Mouse (Mus musculus) midbrain, embryonic 10.5 days (tissue): ENCODE measurements around the gene Gpr39. TPM values are rescaled to one million over a fixed set of nuclear protein-coding genes. Genes with fewer than 3 reads are reported as not detected.

ENCODE experiments used
- DNase-seq: peaks from one replicate; pipeline ENCODE4 v3.0.0-alpha.2; 2017; ENCODE audit warnings: low spot score
- H3K27ac ChIP-seq: fragments of 300-500 bp; sonication (generic); replicated peaks from 2 replicates; pipeline ENCODE4 v1.5.1; 2016; ENCODE audit warnings: mild to moderate bottlenecking
- H3K27me3 ChIP-seq: fragments of 300-500 bp; sonication (generic); 2 replicates; pipeline ENCODE4 v1.6.1; 2016; ENCODE audit warnings: low read depth, mild to moderate bottlenecking; ENCODE audit not compliant: poor library complexity, severe bottlenecking
- H3K36me3 ChIP-seq: fragments of 300-500 bp; sonication (generic); 2 replicates; pipeline ENCODE4 v1.6.1; 2016; ENCODE audit warnings: mild to moderate bottlenecking, moderate library complexity
- H3K4me1 ChIP-seq: fragments of 300-500 bp; sonication (generic); 2 replicates; pipeline ENCODE4 v1.6.1; 2016
- H3K4me3 ChIP-seq: fragments of 300-500 bp; sonication (generic); 2 replicates; pipeline ENCODE4 v1.5.1; 2016; ENCODE audit warnings: mild to moderate bottlenecking, moderate library complexity
- H3K9me3 ChIP-seq: fragments of 300-500 bp; sonication (generic); replicated peaks from 2 replicates; pipeline ENCODE4 v1.6.1; 2016; ENCODE audit warnings: mild to moderate bottlenecking
- WGBS: fragments of 180-500 bp; shearing (Covaris S2); methylation state at CpG from one replicate; pipeline ENCODE4 v1.1.7; 2016; 5-methylcytosine and 5-hydroxymethylcytosine counted together
- polyA plus RNA-seq: library from polyadenylated mRNA; unstranded; fragments of >200 nt; fragmentation: Nextera tagmentation; extraction: Ambion mirVana; gene quantifications from 2 replicates; pipeline ENCODE4 v1.2.1, GENCODE M21; 2016

Gpr39 gene
- polyA plus RNA-seq, 1 experiment from 2014 or later, result not detected

- DNase-seq, result no peak
- Histone ChIP-seq H3K4me3 (no peak overlapping the region), H3K9me3 (no peaks in the 10 kb centered on the region), H3K36me3 (no peaks in the 10 kb centered on the region), H3K4me1 (no peaks in the 10 kb centered on the region), H3K27ac (no peak overlapping the region), H3K27me3 (no peaks in the 10 kb centered on the region)
- 80% methylated on average over 5 of the region's 5 CpGs for WGBS
Observed at GRCm38 (mm10) chr1:125665127-125665637, 11.6 kb upstream of the Gpr39 start.

GRCm38 (mm10) chr1:125669035-125669434 lies 7.8 kb upstream of the Gpr39 start:
- no peak for DNase-seq
- no peaks in the 10 kb centered on the region for H3K9me3 ChIP-seq
- H3K4me3 ChIP-seq, result no peak overlapping the region
- WGBS, result 83% methylated on average over 5 of the region's 5 CpGs
- no peaks in the 10 kb centered on the region for H3K36me3 ChIP-seq
- no peaks in the 10 kb centered on the region for H3K4me1 ChIP-seq
- no peaks in the 10 kb centered on the region for H3K27me3 ChIP-seq
- no peak overlapping the region for H3K27ac ChIP-seq

- DNase-seq, result no peak
- WGBS, result 91% methylated on average over 1 of the region's 1 CpGs
- Histone ChIP-seq H3K4me3 (no peak overlapping the region), H3K27me3 (no peaks in the 10 kb centered on the region), H3K4me1 (no peaks in the 10 kb centered on the region), H3K27ac (no peak overlapping the region), H3K36me3 (no peaks in the 10 kb centered on the region), H3K9me3 (no peaks in the 10 kb centered on the region)
Observed at GRCm38 (mm10) chr1:125675186-125675585, 1.6 kb upstream of the Gpr39 start.

GRCm38 (mm10) chr1:125677286-125677685 lies 491 bp downstream of the Gpr39 start:
- WGBS, result 94% methylated on average over 5 of the region's 5 CpGs
- Histone ChIP-seq H3K27ac (no peak overlapping the region), H3K4me3 (no peak overlapping the region), H3K27me3 (no peaks in the 10 kb centered on the region), H3K9me3 (no peaks in the 10 kb centered on the region), H3K4me1 (no peaks in the 10 kb centered on the region), H3K36me3 (no peaks in the 10 kb centered on the region)
- DNase-seq, result no peak

GRCm38 (mm10) chr1:125679522-125680077 lies 2.8 kb downstream of the Gpr39 start:
- no peaks in the 10 kb centered on the region for H3K27me3 ChIP-seq
- H3K4me3 ChIP-seq, result no peak overlapping the region
- no peaks in the 10 kb centered on the region for H3K9me3 ChIP-seq
- DNase-seq, result no peak
- no peak overlapping the region for H3K27ac ChIP-seq
- H3K36me3 ChIP-seq, result no peaks in the 10 kb centered on the region
- no peaks in the 10 kb centered on the region for H3K4me1 ChIP-seq
- WGBS, result 86% methylated on average over 4 of the region's 4 CpGs

GRCm38 (mm10) chr1:125684423-125684822 lies 7.6 kb downstream of the Gpr39 start:
- WGBS, result 85% methylated on average over 3 of the region's 3 CpGs
- Histone ChIP-seq H3K27me3 (no peaks in the 10 kb centered on the region), H3K36me3 (no peaks in the 10 kb centered on the region), H3K4me1 (no peaks in the 10 kb centered on the region), H3K27ac (no peak overlapping the region), H3K9me3 (no peaks in the 10 kb centered on the region), H3K4me3 (no peak overlapping the region)
- DNase-seq, result no peak

- no peaks in the 10 kb centered on the region for H3K9me3 ChIP-seq
- H3K27ac ChIP-seq, result no peak overlapping the region
- no peak for DNase-seq
- H3K4me1 ChIP-seq, result no peaks in the 10 kb centered on the region
- H3K4me3 ChIP-seq, result no peak overlapping the region
- WGBS, result 92% methylated on average over 1 of the region's 1 CpGs
- no peaks in the 10 kb centered on the region for H3K36me3 ChIP-seq
- H3K27me3 ChIP-seq, result no peaks in the 10 kb centered on the region
Observed at GRCm38 (mm10) chr1:125685304-125685703, 8.5 kb downstream of the Gpr39 start.

GRCm38 (mm10) chr1:125687701-125688420 lies 11.1 kb downstream of the Gpr39 start:
- no peaks in the 10 kb centered on the region for H3K27me3 ChIP-seq
- no peak overlapping the region for H3K4me3 ChIP-seq
- no peaks in the 10 kb centered on the region for H3K9me3 ChIP-seq
- H3K36me3 ChIP-seq, result no peaks in the 10 kb centered on the region
- no peak overlapping the region for H3K27ac ChIP-seq
- no peaks in the 10 kb centered on the region for H3K4me1 ChIP-seq
- no peak for DNase-seq
- 87% methylated on average over 13 of the region's 13 CpGs for WGBS

GRCm38 (mm10) chr1:125693541-125693940 lies 16.7 kb downstream of the Gpr39 start:
- no peak overlapping the region for H3K4me3 ChIP-seq
- no peaks in the 10 kb centered on the region for H3K9me3 ChIP-seq
- H3K4me1 ChIP-seq, result no peaks in the 10 kb centered on the region
- DNase-seq, result no peak
- H3K27me3 ChIP-seq, result no peaks in the 10 kb centered on the region
- no peaks in the 10 kb centered on the region for H3K36me3 ChIP-seq
- no peak overlapping the region for H3K27ac ChIP-seq

- H3K4me3 ChIP-seq, result no peak overlapping the region
- no peaks in the 10 kb centered on the region for H3K36me3 ChIP-seq
- no peaks in the 10 kb centered on the region for H3K27me3 ChIP-seq
- H3K4me1 ChIP-seq, result no peaks in the 10 kb centered on the region
- H3K9me3 ChIP-seq, result no peaks in the 10 kb centered on the region
- DNase-seq, result no peak
- 79% methylated on average over 5 of the region's 5 CpGs for WGBS
- H3K27ac ChIP-seq, result no peak overlapping the region
Observed at GRCm38 (mm10) chr1:125694338-125694737, 17.5 kb downstream of the Gpr39 start.

GRCm38 (mm10) chr1:125701101-125701590 lies 24.4 kb downstream of the Gpr39 start:
- Histone ChIP-seq H3K27ac (no peak overlapping the region), H3K9me3 (no peaks in the 10 kb centered on the region), H3K27me3 (no peaks in the 10 kb centered on the region), H3K36me3 (no peaks in the 10 kb centered on the region), H3K4me1 (no peaks in the 10 kb centered on the region), H3K4me3 (no peak overlapping the region)
- DNase-seq, result no peak
- WGBS, result 84% methylated on average over 4 of the region's 4 CpGs

GRCm38 (mm10) chr1:125701773-125702172 lies 25.0 kb downstream of the Gpr39 start:
- Histone ChIP-seq H3K9me3 (no peaks in the 10 kb centered on the region), H3K27me3 (no peaks in the 10 kb centered on the region), H3K4me3 (no peak overlapping the region), H3K4me1 (no peaks in the 10 kb centered on the region), H3K36me3 (no peaks in the 10 kb centered on the region), H3K27ac (no peak overlapping the region)
- DNase-seq, result no peak
- 89% methylated on average over 7 of the region's 7 CpGs for WGBS

- H3K4me3 ChIP-seq, result no peak overlapping the region
- H3K9me3 ChIP-seq, result no peaks in the 10 kb centered on the region
- no peak overlapping the region for H3K27ac ChIP-seq
- no peaks in the 10 kb centered on the region for H3K27me3 ChIP-seq
- H3K36me3 ChIP-seq, result no peaks in the 10 kb centered on the region
- no peaks in the 10 kb centered on the region for H3K4me1 ChIP-seq
- WGBS, result 89% methylated on average over 8 of the region's 8 CpGs
- DNase-seq, result no peak
Observed at GRCm38 (mm10) chr1:125702326-125702725, 25.5 kb downstream of the Gpr39 start.
